Mouse (Mus musculus) hindbrain, embryonic 12.5 days (tissue): ENCODE measurements at regions not wholly inside any gene's neighbourhood (a gene's known extent, or its start where the extent isn't known, plus 50 kb on each side); places are given as distances from the start of the nearest gene placed in this dataset.

Experiments
- ATAC-seq: fragments of 200-750 bp; cut with Nextera tagmentation; 2 replicates; pipeline ENCODE4 v1.8.0; 2017; ENCODE audit warnings: moderate TSS enrichment; ENCODE audit not compliant: low FRiP score
- H3K27ac ChIP-seq: fragments of 300-500 bp; sonication (generic); 2 replicates; pipeline ENCODE4 v1.5.1; 2016; ENCODE audit warnings: mild to moderate bottlenecking
- H3K27me3 ChIP-seq: fragments of 300-500 bp; sonication (generic); 2 replicates; pipeline ENCODE4 v1.6.1; 2016; ENCODE audit warnings: mild to moderate bottlenecking
- H3K36me3 ChIP-seq: fragments of 300-500 bp; sonication (generic); 2 replicates; pipeline ENCODE4 v1.6.1; 2016; ENCODE audit warnings: mild to moderate bottlenecking
- H3K4me1 ChIP-seq: fragments of 300-500 bp; sonication (generic); 2 replicates; pipeline ENCODE4 v1.6.1; 2016
- H3K4me2 ChIP-seq: fragments of 300-500 bp; sonication (generic); replicated peaks from 2 replicates; pipeline ENCODE4 v1.6.1; 2016; ENCODE audit warnings: mild to moderate bottlenecking
- H3K4me3 ChIP-seq: fragments of 300-500 bp; sonication (generic); 2 replicates; pipeline ENCODE4 v1.5.1; 2016; ENCODE audit warnings: mild to moderate bottlenecking
- H3K9ac ChIP-seq: fragments of 300-500 bp; sonication (generic); 2 replicates; pipeline ENCODE4 v1.6.1; 2016; ENCODE audit warnings: mild to moderate bottlenecking, moderate library complexity
- H3K9me3 ChIP-seq: fragments of 300-500 bp; sonication (generic); replicated peaks from 2 replicates; pipeline ENCODE4 v1.6.1; 2016; ENCODE audit warnings: mild to moderate bottlenecking
- WGBS: fragments of 180-500 bp; shearing (Covaris S2); methylation state at CpG from one replicate; pipeline ENCODE4 v1.1.7; 2016; 5-methylcytosine and 5-hydroxymethylcytosine counted together

GRCm38 (mm10) chr15:40565716-40566115, 431.6 kb downstream of the 9330182O14Rik start:
- Histone ChIP-seq H3K27me3 (no peaks in the 10 kb centered on the region), H3K4me3 (no peak overlapping the region), H3K36me3 (no peaks in the 10 kb centered on the region), H3K4me1 (peaks cover 3% of the 10 kb centered on the region; the same call in 1 of the 2 replicates), H3K27ac (no peak overlapping the region), H3K9ac (no peak overlapping the region), H3K9me3 (no peaks in the 10 kb centered on the region), H3K4me2 (no peak overlapping the region)
- 60% methylated on average over 5 of the region's 5 CpGs for WGBS
- no peak for ATAC-seq

- ATAC-seq = no peak
- Histone ChIP-seq H3K27me3 (no peaks in the 10 kb centered on the region), H3K4me3 (no peak overlapping the region), H3K9me3 (no peaks in the 10 kb centered on the region), H3K27ac (no peak overlapping the region), H3K36me3 (no peaks in the 10 kb centered on the region), H3K4me2 (no peak overlapping the region), H3K9ac (no peak overlapping the region), H3K4me1 (peaks cover 3% of the 10 kb centered on the region; the same call in 1 of the 2 replicates)
- 22% methylated on average over 4 of the region's 4 CpGs for WGBS
Observed at GRCm38 (mm10) chr15:40566481-40566880, 432.3 kb downstream of the 9330182O14Rik start.

- Histone ChIP-seq H3K9me3 (no peaks in the 10 kb centered on the region), H3K9ac (no peak overlapping the region), H3K27me3 (no peaks in the 10 kb centered on the region), H3K36me3 (no peaks in the 10 kb centered on the region), H3K4me1 (peaks cover 3% of the 10 kb centered on the region; the same call in 1 of the 2 replicates), H3K4me3 (no peak overlapping the region), H3K27ac (no peak overlapping the region), H3K4me2 (no peak overlapping the region)
- 94% methylated on average over 1 of the region's 1 CpGs for WGBS
- ATAC-seq = no peak
Observed at GRCm38 (mm10) chr15:40568701-40569100, 434.5 kb downstream of the 9330182O14Rik start.
